Mouse (Mus musculus) forebrain, embryonic 14.5 days (tissue): ENCODE data around the gene Eml3. TPM values are rescaled to one million over a fixed set of nuclear protein-coding genes. Genes with fewer than 3 reads are reported as not detected.

Source experiments
- ATAC-seq: fragments of 200-750 bp; cut with Nextera tagmentation; 2 replicates; pipeline ENCODE4 v1.8.0; 2017; ENCODE audit warnings: mild to moderate bottlenecking, moderate library complexity
- DNase-seq: peaks from one replicate; pipeline ENCODE4 v3.0.0-alpha.2; 2015; ENCODE audit warnings: low spot score
- H3K27ac ChIP-seq: fragments of 300-500 bp; sonication (generic); 2 replicates; pipeline ENCODE4 v1.5.1; 2014; ENCODE audit warnings: low read depth, mild to moderate bottlenecking, control low read depth, low read length, moderate library complexity
- H3K27me3 ChIP-seq: fragments of 300-500 bp; sonication (generic); replicated peaks from 2 replicates; pipeline ENCODE4 v1.6.1; 2014; ENCODE audit warnings: low read length, control low read depth, mixed read lengths; ENCODE audit not compliant: control insufficient read depth, insufficient read depth
- H3K36me3 ChIP-seq: fragments of 300-500 bp; sonication (generic); 2 replicates; pipeline ENCODE4 v1.6.1; 2014; ENCODE audit warnings: low read length, control low read depth; ENCODE audit not compliant: control insufficient read depth, insufficient read depth
- H3K4me1 ChIP-seq: fragments of 300-500 bp; sonication (generic); 2 replicates; pipeline ENCODE4 v1.6.1; 2014; ENCODE audit warnings: antibody characterized with exemption, low read length, control low read depth; ENCODE audit not compliant: control insufficient read depth, insufficient read depth
- H3K4me2 ChIP-seq: fragments of 300-500 bp; sonication (generic); 2 replicates; pipeline ENCODE4 v1.6.1; 2014; ENCODE audit warnings: mild to moderate bottlenecking, control low read depth, low read length
- H3K4me3 ChIP-seq: fragments of 300-500 bp; sonication (generic); 2 replicates; pipeline ENCODE4 v1.5.1; 2014; ENCODE audit warnings: low read depth, low read length, control low read depth
- H3K9ac ChIP-seq: fragments of 300-500 bp; sonication (generic); 2 replicates; pipeline ENCODE4 v1.6.1; 2014; ENCODE audit warnings: mild to moderate bottlenecking, low read length, control low read depth, moderate library complexity
- H3K9me3 ChIP-seq: fragments of 300-500 bp; sonication (generic); replicated peaks from 2 replicates; pipeline ENCODE4 v1.6.1; 2016; ENCODE audit warnings: low read length, control low read depth, mixed read lengths; ENCODE audit not compliant: control insufficient read depth
- WGBS: fragments of 180-500 bp; shearing (Covaris S2); extraction: QIAGEN DNeasy Blood & Tissue Kit; methylation state at CpG from one replicate; pipeline ENCODE4 v1.1.7; 2014; 5-methylcytosine and 5-hydroxymethylcytosine counted together
- polyA plus RNA-seq: library from polyadenylated mRNA; unstranded; fragments of >200 nt; fragmentation: Nextera tagmentation; extraction: Ambion mirVana; gene quantifications from 2 replicates; pipeline ENCODE4 v1.2.1, GENCODE M21; 2014

Eml3 gene
- polyA plus RNA-seq, 1 experiment from 2014 or later: 4.1 TPM

- Histone ChIP-seq H3K9ac (peak overlapping the region; percentile 99), H3K4me1 (peaks cover 25% of the 10 kb centered on the region), H3K4me2 (peak overlapping the region; percentile 68), H3K27me3 (no peaks in the 10 kb centered on the region), H3K9me3 (no peaks in the 10 kb centered on the region), H3K36me3 (peaks cover 34% of the 10 kb centered on the region), H3K4me3 (peak overlapping the region; percentile 99), H3K27ac (peak overlapping the region; percentile 95)
- 0% methylated on average over 46 of the region's 46 CpGs for WGBS
- ATAC-seq (peak; percentile 35), DNase-seq (no peak)
These were observed 13.1 kb downstream of the Eml3 start for GRCm38 (mm10) chr19:8942276-8942964.

- Histone ChIP-seq H3K9ac (peak overlapping the region; percentile 99), H3K36me3 (peaks cover 41% of the 10 kb centered on the region), H3K4me1 (peaks cover 25% of the 10 kb centered on the region), H3K4me2 (peak overlapping the region; percentile 68), H3K27me3 (no peaks in the 10 kb centered on the region), H3K27ac (no peak overlapping the region), H3K4me3 (peak overlapping the region; percentile 99), H3K9me3 (no peaks in the 10 kb centered on the region)
- ATAC-seq (no peak), DNase-seq (no peak)
- WGBS: 65% methylated on average over 2 of the region's 2 CpGs
These were observed 13.7 kb downstream of the Eml3 start for GRCm38 (mm10) chr19:8943047-8943446.

GRCm38 (mm10) chr19:8944062-8944461 lies 14.7 kb downstream of the Eml3 start:
- H3K27ac ChIP-seq: peak overlapping the region; percentile 30; the same call in 1 of the 2 replicates
- H3K36me3 ChIP-seq: peaks cover 51% of the 10 kb centered on the region
- peak overlapping the region; percentile 22; the same call in 1 of the 2 replicates for H3K9ac ChIP-seq
- peak overlapping the region; percentile 68; the same call in 1 of the 2 replicates for H3K4me2 ChIP-seq
- WGBS: 52% methylated on average over 5 of the region's 5 CpGs
- H3K4me3 ChIP-seq: no peak overlapping the region
- peaks cover 25% of the 10 kb centered on the region for H3K4me1 ChIP-seq
- H3K9me3 ChIP-seq: no peaks in the 10 kb centered on the region
- ATAC-seq (no peak), DNase-seq (no peak)
- no peaks in the 10 kb centered on the region for H3K27me3 ChIP-seq

GRCm38 (mm10) chr19:8944750-8945149 lies 15.4 kb downstream of the Eml3 start:
- H3K27me3 ChIP-seq: no peaks in the 10 kb centered on the region
- peak; percentile 71 for DNase-seq
- peaks cover 56% of the 10 kb centered on the region for H3K36me3 ChIP-seq
- no peak overlapping the region for H3K27ac ChIP-seq
- no peak for ATAC-seq
- no peak overlapping the region for H3K4me3 ChIP-seq
- no peaks in the 10 kb centered on the region for H3K9me3 ChIP-seq
- peak overlapping the region; percentile 46 for H3K9ac ChIP-seq
- WGBS: 31% methylated on average over 5 of the region's 5 CpGs
- H3K4me1 ChIP-seq: peaks cover 25% of the 10 kb centered on the region
- H3K4me2 ChIP-seq: peak overlapping the region; percentile 33; the same call in 1 of the 2 replicates

GRCm38 (mm10) chr19:8945251-8945650 lies 15.9 kb downstream of the Eml3 start:
- Histone ChIP-seq H3K4me3 (no peak overlapping the region), H3K4me2 (peak overlapping the region; percentile 33; the same call in 1 of the 2 replicates), H3K4me1 (peaks cover 25% of the 10 kb centered on the region), H3K27ac (no peak overlapping the region), H3K36me3 (peaks cover 59% of the 10 kb centered on the region), H3K9me3 (no peaks in the 10 kb centered on the region), H3K27me3 (no peaks in the 10 kb centered on the region), H3K9ac (peak overlapping the region; percentile 46)
- ATAC-seq (no peak), DNase-seq (no peak)
- WGBS: 91% methylated on average over 6 of the region's 6 CpGs

- peaks cover 76% of the 10 kb centered on the region for H3K36me3 ChIP-seq
These were observed 17.6 kb downstream of the Eml3 start for GRCm38 (mm10) chr19:8946929-8947328.

GRCm38 (mm10) chr19:8950190-8950589 lies 20.8 kb downstream of the Eml3 start:
- H3K36me3 ChIP-seq: peaks cover 72% of the 10 kb centered on the region
- no peak overlapping the region for H3K27ac ChIP-seq
- no peaks in the 10 kb centered on the region for H3K27me3 ChIP-seq
- no peak for DNase-seq
- WGBS: 93% methylated on average over 5 of the region's 5 CpGs
- no peaks in the 10 kb centered on the region for H3K9me3 ChIP-seq
- H3K4me3 ChIP-seq: no peak overlapping the region
- no peak overlapping the region for H3K4me2 ChIP-seq
- ATAC-seq: no peak
- no peak overlapping the region for H3K9ac ChIP-seq
- H3K4me1 ChIP-seq: peaks cover 19% of the 10 kb centered on the region

More at GRCm38 (mm10) chr19:8946929-8947328, 17.6 kb downstream of the Eml3 start:
- no peak overlapping the region for H3K27ac ChIP-seq
- ATAC-seq: no peak
- no peak for DNase-seq
- H3K9ac ChIP-seq: no peak overlapping the region
- no peak overlapping the region for H3K4me2 ChIP-seq
- 95% methylated on average over 7 of the region's 7 CpGs for WGBS
- H3K4me1 ChIP-seq: peaks cover 21% of the 10 kb centered on the region
- no peaks in the 10 kb centered on the region for H3K9me3 ChIP-seq
- H3K4me3 ChIP-seq: no peak overlapping the region
- H3K27me3 ChIP-seq: no peaks in the 10 kb centered on the region

- H3K9me3 ChIP-seq: no peaks in the 10 kb centered on the region
- peaks cover 68% of the 10 kb centered on the region for H3K36me3 ChIP-seq
- ATAC-seq (peak; percentile 31), DNase-seq (peak; percentile 73)
- peak overlapping the region; percentile 68 for H3K4me2 ChIP-seq
- H3K4me1 ChIP-seq: peaks cover 18% of the 10 kb centered on the region
- WGBS: 38% methylated on average over 9 of the region's 9 CpGs
- H3K4me3 ChIP-seq: no peak overlapping the region
- H3K27me3 ChIP-seq: no peaks in the 10 kb centered on the region
- peak overlapping the region; percentile 66 for H3K9ac ChIP-seq
- peak overlapping the region; percentile 98 for H3K27ac ChIP-seq
These were observed 22.9 kb downstream of the Eml3 start for GRCm38 (mm10) chr19:8952241-8952640.
